Mouse (Mus musculus) spleen, adult 2 months (tissue): ENCODE data around the gene Jak1. TPM values are rescaled to one million over a fixed set of nuclear protein-coding genes. Genes with fewer than 3 reads are reported as not detected.

Experiments
- DNase-seq, 2 experiments: peaks; one replicate each; pipeline versions ENCODE4 v3.0.0 to v3.0.0-alpha.2; 2012 to 2021; ENCODE audit warnings: low spot score in 2 of 2, low read depth in 1 of 2
- H3K27ac ChIP-seq: fragments of 200-500 bp; 2 replicates; pipeline ENCODE4 v1.5.1; 2012; ENCODE audit warnings: low read length, inconsistent platforms; ENCODE audit not compliant: insufficient read depth
- H3K27me3 ChIP-seq: fragments of 200-500 bp; 2 replicates; pipeline ENCODE4 v1.6.1; 2012; ENCODE audit warnings: mild to moderate bottlenecking, moderate library complexity, low read length, inconsistent platforms; ENCODE audit not compliant: control insufficient read depth, insufficient read depth
- H3K36me3 ChIP-seq: fragments of 200-500 bp; 2 replicates; pipeline ENCODE4 v1.6.1; 2012; ENCODE audit warnings: mild to moderate bottlenecking, low read length, inconsistent platforms; ENCODE audit not compliant: control insufficient read depth, insufficient read depth
- H3K4me1 ChIP-seq: fragments of 200-500 bp; 2 replicates; pipeline ENCODE4 v1.6.1; 2011; ENCODE audit warnings: inconsistent platforms; ENCODE audit not compliant: control insufficient read depth, insufficient read depth, insufficient read length
- H3K4me3 ChIP-seq: fragments of 200-500 bp; 2 replicates; pipeline ENCODE4 v1.5.1; 2011; ENCODE audit warnings: mild to moderate bottlenecking, inconsistent platforms; ENCODE audit not compliant: insufficient read depth, insufficient read length; ENCODE audit errors: extremely low read depth
- CTCF ChIP-seq: fragments of 200-500 bp; IDR thresholded peaks from 2 replicates; pipeline ENCODE4 v1.5.1; 2011; ENCODE audit warnings: mild to moderate bottlenecking, inconsistent platforms; ENCODE audit not compliant: insufficient read depth, insufficient read length, insufficient replicate concordance; ENCODE audit errors: extremely low read depth
- POLR2A ChIP-seq: fragments of 200-500 bp; IDR thresholded peaks from 2 replicates; pipeline ENCODE4 v1.6.1; 2011; ENCODE audit warnings: low read depth, low read length, inconsistent platforms
- WGBS: fragments of 180-500 bp; shearing (Covaris S2); methylation state at CpG from one replicate; pipeline ENCODE4 v1.1.7; 2018; 5-methylcytosine and 5-hydroxymethylcytosine counted together
- polyA plus RNA-seq: library from polyadenylated mRNA; depleted of rRNA; stranded (reverse); fragments of >200 nt; gene quantifications from 2 replicates; pipeline ENCODE4 v1.2.3, GENCODE M21; 2012

The Jak1 gene
- polyA plus RNA-seq, 1 experiment, result 63.9 TPM

- no peak for DNase-seq
- H3K4me3 ChIP-seq, result no peak overlapping the region
- WGBS, result 85% methylated on average over 3 of the region's 3 CpGs
- H3K27me3 ChIP-seq, result no peaks in the 10 kb centered on the region
- peaks cover 30% of the 10 kb centered on the region; the same call in 1 of the 2 replicates for H3K4me1 ChIP-seq
- TF ChIP-seq POLR2A (no peak), CTCF (no peak)
- H3K36me3 ChIP-seq, result peaks cover 3% of the 10 kb centered on the region; the same call in 1 of the 2 replicates
- H3K27ac ChIP-seq, result no peak overlapping the region
Observed at GRCm38 (mm10) chr4:101239313-101240162, 25.5 kb downstream of the Jak1 start.

GRCm38 (mm10) chr4:101238589-101238988, 26.5 kb downstream of the Jak1 start:
- no peak for TF ChIP-seq CTCF
- TF ChIP-seq POLR2A, result no peak
- Histone ChIP-seq H3K4me1 (peaks cover 25% of the 10 kb centered on the region), H3K27me3 (no peaks in the 10 kb centered on the region), H3K36me3 (peaks cover 3% of the 10 kb centered on the region; the same call in 1 of the 2 replicates), H3K27ac (no peak overlapping the region), H3K4me3 (no peak overlapping the region)
- 71% methylated on average over 4 of the region's 4 CpGs for WGBS
- DNase-seq, result no peak

- no peak for TF ChIP-seq CTCF
- TF ChIP-seq POLR2A, result no peak
- Histone ChIP-seq H3K27ac (no peak overlapping the region), H3K36me3 (peaks cover 2% of the 10 kb centered on the region; the same call in 1 of the 2 replicates), H3K4me3 (no peak overlapping the region), H3K4me1 (peaks cover 25% of the 10 kb centered on the region), H3K27me3 (no peaks in the 10 kb centered on the region)
- no peak for DNase-seq
- 59% methylated on average over 6 of the region's 6 CpGs for WGBS
Observed at GRCm38 (mm10) chr4:101236797-101237196, 28.3 kb downstream of the Jak1 start.

GRCm38 (mm10) chr4:101235964-101236363, 29.1 kb downstream of the Jak1 start:
- Histone ChIP-seq H3K4me3 (no peak overlapping the region), H3K27me3 (no peaks in the 10 kb centered on the region), H3K27ac (no peak overlapping the region), H3K4me1 (peaks cover 25% of the 10 kb centered on the region), H3K36me3 (no peaks in the 10 kb centered on the region)
- DNase-seq, result no peak
- no peak for TF ChIP-seq POLR2A
- TF ChIP-seq CTCF, result no peak
- WGBS, result 80% methylated on average over 1 of the region's 1 CpGs

- peaks cover 19% of the 10 kb centered on the region for H3K4me1 ChIP-seq
- no peaks in the 10 kb centered on the region for H3K27me3 ChIP-seq
- 67% methylated on average over 1 of the region's 1 CpGs for WGBS
- no peak for TF ChIP-seq CTCF
- no peak for TF ChIP-seq POLR2A
- no peaks in the 10 kb centered on the region for H3K36me3 ChIP-seq
- H3K27ac ChIP-seq, result no peak overlapping the region
- no peak overlapping the region for H3K4me3 ChIP-seq
- no peak for DNase-seq
Observed at GRCm38 (mm10) chr4:101234753-101235152, 30.3 kb downstream of the Jak1 start.

GRCm38 (mm10) chr4:101234332-101234731, 30.8 kb downstream of the Jak1 start:
- 78% methylated on average over 1 of the region's 1 CpGs for WGBS
- Histone ChIP-seq H3K4me1 (peaks cover 15% of the 10 kb centered on the region), H3K27ac (no peak overlapping the region), H3K4me3 (no peak overlapping the region), H3K36me3 (no peaks in the 10 kb centered on the region), H3K27me3 (no peaks in the 10 kb centered on the region)
- no peak for TF ChIP-seq POLR2A
- DNase-seq, result no peak

- Histone ChIP-seq H3K4me1 (peaks cover 13% of the 10 kb centered on the region), H3K27ac (no peak overlapping the region), H3K36me3 (no peaks in the 10 kb centered on the region), H3K4me3 (no peak overlapping the region), H3K27me3 (no peaks in the 10 kb centered on the region)
- WGBS, result 88% methylated on average over 2 of the region's 2 CpGs
- DNase-seq, result no peak
- no peak for TF ChIP-seq POLR2A
- no peak for TF ChIP-seq CTCF
Observed at GRCm38 (mm10) chr4:101230621-101231020, 34.5 kb downstream of the Jak1 start.
